Mouse (Mus musculus): ENCODE results near the gene Zfp354a. TPM values are rescaled to one million over a fixed set of nuclear protein-coding genes. Genes with fewer than 3 reads are reported as not detected.
"Not testable (repeated sequence)": the region's sequence is repeated elsewhere in the genome, so short reads cannot be mapped to it uniquely, and the experiment has no call there.

Zfp354a gene
- 10 to 100 TPM in 1 of 2 experiments, 1 to 10 TPM in 1; 9.0 to 10.0 TPM for total RNA-seq (2021)
- long read RNA-seq, full-length matches to known transcripts, result 6 of 13 reads
- long read RNA-seq, partial matches to known transcripts, result 1 of 13 reads
- long read RNA-seq, other reads (novel, unspliced or antisense), result 6 of 13 reads

GRCm38 (mm10) chr11:51059151-51059571 lies at the start of gene Zfp354a:
TSS of gene Zfp354a (plus strand) at chr11:51059257.
- peak; percentile 69 to 82 for DNase-seq (ENCODE audit: low spot score in 2 of 2)

- no peak for DNase-seq (ENCODE audit: low spot score in 2 of 2)
These were observed 47.2 kb upstream of the Zfp354a start for GRCm38 (mm10) chr11:51011821-51012220.

- no peak for DNase-seq (ENCODE audit: low spot score in 2 of 2)
These were observed 45.1 kb upstream of the Zfp354a start, which contains the start of gene Olfr54 for GRCm38 (mm10) chr11:51013936-51014335. TSS of gene Olfr54 (plus strand) at chr11:51014236.

GRCm38 (mm10) chr11:51016341-51016740 lies 42.7 kb upstream of the Zfp354a start:
- no peak for DNase-seq (ENCODE audit: low spot score in 2 of 2)

- not testable (repeated sequence) for DNase-seq (ENCODE audit: low spot score in 2 of 2)
These were observed 32.2 kb upstream of the Zfp354a start for GRCm38 (mm10) chr11:51026811-51027210.

- not testable (repeated sequence) for DNase-seq (ENCODE audit: low spot score in 2 of 2)
These were observed 29.7 kb upstream of the Zfp354a start for GRCm38 (mm10) chr11:51029381-51029780.

GRCm38 (mm10) chr11:51030225-51030624 lies 28.8 kb upstream of the Zfp354a start:
- no peak for DNase-seq (ENCODE audit: low spot score in 2 of 2)

GRCm38 (mm10) chr11:51032851-51033250 lies 26.2 kb upstream of the Zfp354a start:
- DNase-seq (ENCODE audit: low spot score in 2 of 2), result peak; percentile 28 to 38

- DNase-seq (ENCODE audit: low spot score in 2 of 2), result not testable (repeated sequence)
These were observed 24.9 kb upstream of the Zfp354a start for GRCm38 (mm10) chr11:51034141-51034540.

GRCm38 (mm10) chr11:51035951-51036350 lies 23.1 kb upstream of the Zfp354a start:
- DNase-seq (ENCODE audit: low spot score in 2 of 2), result no peak

- DNase-seq (ENCODE audit: low spot score in 2 of 2), result not testable (repeated sequence)
These were observed 14.3 kb upstream of the Zfp354a start for GRCm38 (mm10) chr11:51044776-51045175.

- DNase-seq (ENCODE audit: low spot score in 2 of 2), result not testable (repeated sequence)
These were observed 11.2 kb upstream of the Zfp354a start, which contains the start of gene Olfr1375 for GRCm38 (mm10) chr11:51047809-51048208. TSS of gene Olfr1375 (plus strand) at chr11:51048109.

- DNase-seq (ENCODE audit: low spot score in 2 of 2), result no peak
These were observed 7.4 kb upstream of the Zfp354a start for GRCm38 (mm10) chr11:51051678-51052077.

- DNase-seq (ENCODE audit: low spot score in 2 of 2), result peak; percentile 21 to 38
These were observed 5.8 kb upstream of the Zfp354a start for GRCm38 (mm10) chr11:51053230-51053629.

GRCm38 (mm10) chr11:51059640-51060039 lies 583 bp downstream of the Zfp354a start:
- no peak for DNase-seq (ENCODE audit: low spot score in 2 of 2)

GRCm38 (mm10) chr11:51060981-51061380 lies 1.9 kb downstream of the Zfp354a start:
- DNase-seq (ENCODE audit: low spot score in 2 of 2), result no peak

- DNase-seq (ENCODE audit: low spot score in 2 of 2), result no peak
These were observed 4.2 kb downstream of the Zfp354a start for GRCm38 (mm10) chr11:51063276-51063675.

- no peak for DNase-seq (ENCODE audit: low spot score in 2 of 2)
These were observed 4.8 kb downstream of the Zfp354a start for GRCm38 (mm10) chr11:51063841-51064240.

GRCm38 (mm10) chr11:51084527-51084926 lies 25.5 kb downstream of the Zfp354a start:
- DNase-seq (ENCODE audit: low spot score in 2 of 2), result no peak

- peak in 1 of 2 experiments; percentile 27 for DNase-seq (ENCODE audit: low spot score in 2 of 2)
These were observed 26.2 kb downstream of the Zfp354a start for GRCm38 (mm10) chr11:51085269-51085668.

- DNase-seq (ENCODE audit: low spot score in 2 of 2), result peak in 1 of 2 experiments; percentile 15
These were observed 48.2 kb downstream of the Zfp354a start for GRCm38 (mm10) chr11:51107261-51107660.

GRCm38 (mm10) chr11:51110621-51111020 lies 51.6 kb downstream of the Zfp354a start:
- DNase-seq (ENCODE audit: low spot score in 2 of 2), result no peak

Measured in layer of hippocampus, postnatal 10 days (tissue).